Mouse (Mus musculus) heart, postnatal 0 days (tissue): ENCODE results near the gene Plxna4. TPM values are rescaled to one million over a fixed set of nuclear protein-coding genes. Genes with fewer than 3 reads are reported as not detected.

Experiments
- ATAC-seq: fragments of 200-750 bp; cut with Nextera tagmentation; 2 replicates; pipeline ENCODE4 v1.8.0; 2017; ENCODE audit warnings: low read depth, moderate number of reproducible peaks, moderate library complexity; ENCODE audit not compliant: insufficient read depth
- DNase-seq: peaks from one replicate; pipeline ENCODE4 v3.0.0-alpha.2; 2016; ENCODE audit warnings: low spot score
- H3K27ac ChIP-seq: fragments of 300-500 bp; sonication (generic); 2 replicates; pipeline ENCODE4 v1.5.1; 2014; ENCODE audit warnings: low read depth, mild to moderate bottlenecking
- H3K27me3 ChIP-seq: fragments of 300-500 bp; sonication (generic); 2 replicates; pipeline ENCODE4 v1.6.1; 2014; ENCODE audit warnings: low read length, mixed read lengths; ENCODE audit not compliant: control insufficient read depth, insufficient read depth
- H3K36me3 ChIP-seq: fragments of 300-500 bp; sonication (generic); replicated peaks from 2 replicates; pipeline ENCODE4 v1.6.1; 2014; ENCODE audit warnings: low read length, mixed read lengths; ENCODE audit not compliant: control insufficient read depth, insufficient read depth
- H3K4me1 ChIP-seq: fragments of 300-500 bp; sonication (generic); 2 replicates; pipeline ENCODE4 v1.6.1; 2014; ENCODE audit warnings: antibody characterized with exemption; ENCODE audit not compliant: control insufficient read depth, insufficient read depth
- H3K4me2 ChIP-seq: fragments of 300-500 bp; sonication (generic); 2 replicates; pipeline ENCODE4 v1.6.1; 2014; ENCODE audit warnings: low read depth, mild to moderate bottlenecking, low read length, moderate library complexity
- H3K4me3 ChIP-seq: fragments of 300-500 bp; sonication (generic); 2 replicates; pipeline ENCODE4 v1.5.1; 2014; ENCODE audit warnings: low read depth, low read length
- H3K9ac ChIP-seq: fragments of 300-500 bp; sonication (generic); replicated peaks from 2 replicates; pipeline ENCODE4 v1.6.1; 2014; ENCODE audit warnings: low read depth, low read length, mixed read lengths
- H3K9me3 ChIP-seq: fragments of 300-500 bp; sonication (generic); replicated peaks from 2 replicates; pipeline ENCODE4 v1.6.1; 2016; ENCODE audit warnings: low read length; ENCODE audit not compliant: control insufficient read depth
- CTCF ChIP-seq: IDR thresholded peaks from 2 replicates; pipeline ENCODE4 v1.5.1; 2016; ENCODE audit warnings: antibody characterized with exemption, control low read depth, low read depth
- EP300 ChIP-seq: IDR thresholded peaks from 2 replicates; pipeline ENCODE4 v1.6.1; 2016; ENCODE audit warnings: antibody characterized with exemption, low read depth
- WGBS: fragments of 180-500 bp; shearing (Covaris S2); extraction: QIAGEN DNeasy Blood & Tissue Kit; methylation state at CpG from one replicate; pipeline ENCODE4 v1.1.7; 2014; 5-methylcytosine and 5-hydroxymethylcytosine counted together
- polyA plus RNA-seq: library from polyadenylated mRNA; unstranded; fragments of >200 nt; fragmentation: Nextera tagmentation; extraction: Ambion mirVana; gene quantifications from 2 replicates; pipeline ENCODE4 v1.2.1, GENCODE M21; 2015
- total RNA-seq: library from RNA; depleted of rRNA; stranded (reverse); fragments of >200 nt; gene quantifications from 2 replicates; pipeline ENCODE4 v1.2.3, GENCODE M21; 2014; ENCODE audit warnings: low replicate concordance

The Plxna4 gene
- total and polyA plus RNA-seq, 2 experiments from 2014 or later = 3.7 to 19.2 TPM

DNA sequence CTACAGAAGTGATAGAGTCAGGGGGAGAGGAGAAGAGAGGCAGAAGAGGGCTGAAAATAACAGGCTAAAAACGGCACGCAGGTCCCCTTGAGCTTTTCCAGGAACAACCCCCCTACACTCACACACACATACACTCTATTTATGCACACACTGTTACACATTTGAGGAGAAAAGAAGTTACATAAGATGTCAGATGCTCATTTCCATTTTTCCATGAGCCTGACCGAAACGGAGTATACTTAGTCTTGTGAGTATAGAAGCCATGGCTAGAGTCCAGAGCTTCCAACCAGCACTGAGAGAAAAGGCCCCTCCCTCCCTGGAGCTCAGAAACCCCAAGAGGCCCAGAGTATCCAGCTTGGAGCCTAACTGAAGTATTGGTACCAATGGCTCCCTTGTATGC, 112.0 kb downstream of the Plxna4 start:
- Histone ChIP-seq H3K27me3 (no peaks in the 10 kb centered on the region), H3K4me1 (peaks cover 61% of the 10 kb centered on the region), H3K4me2 (no peak overlapping the region), H3K9ac (no peak overlapping the region), H3K36me3 (no peaks in the 10 kb centered on the region), H3K27ac (no peak overlapping the region; the same call in 1 of the 2 replicates), H3K9me3 (no peaks in the 10 kb centered on the region), H3K4me3 (no peak overlapping the region)
- TF ChIP-seq CTCF (no peak), EP300 (no peak)
- no peak for ATAC-seq
- 32% methylated on average over 4 of the region's 4 CpGs for WGBS
- no peak for DNase-seq

DNA sequence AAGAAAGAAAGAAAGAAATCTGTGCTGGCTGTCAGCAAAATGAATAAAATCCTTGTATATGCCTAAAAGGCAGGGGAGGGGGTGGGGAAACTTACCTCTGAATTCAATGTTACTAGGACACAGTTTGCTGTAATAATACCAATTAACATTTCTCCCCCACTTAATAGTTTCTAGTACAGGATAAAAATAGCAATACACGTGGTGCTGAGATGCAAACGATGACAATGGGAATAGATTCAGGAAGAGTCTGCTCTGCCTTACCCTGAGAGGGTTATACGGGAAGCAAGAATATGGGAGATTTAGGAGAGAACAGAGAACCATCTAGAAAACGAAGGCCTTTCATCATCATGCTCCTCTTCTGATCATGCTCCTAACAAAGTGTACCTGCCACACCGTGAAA, 115.9 kb downstream of the Plxna4 start:
- Histone ChIP-seq H3K27ac (0 out of 2 replicates have a peak overlapping the region, but pooled peaks have one; percentile 36), H3K36me3 (no peaks in the 10 kb centered on the region), H3K4me2 (no peak overlapping the region), H3K9me3 (no peaks in the 10 kb centered on the region), H3K9ac (no peak overlapping the region), H3K27me3 (no peaks in the 10 kb centered on the region), H3K4me1 (peaks cover 37% of the 10 kb centered on the region), H3K4me3 (no peak overlapping the region)
- no peak for TF ChIP-seq EP300
- TF ChIP-seq CTCF = no peak
- WGBS = 40% methylated on average over 5 of the region's 5 CpGs
- ATAC-seq (no peak), DNase-seq (no peak)

GRCm38 (mm10) chr6:32471639-32472038, 116.4 kb downstream of the Plxna4 start:
- DNase-seq = no peak
- Histone ChIP-seq H3K27ac (0 out of 2 replicates have a peak overlapping the region, but pooled peaks have one; percentile 36), H3K4me1 (peaks cover 37% of the 10 kb centered on the region), H3K36me3 (no peaks in the 10 kb centered on the region), H3K4me3 (no peak overlapping the region), H3K9me3 (no peaks in the 10 kb centered on the region), H3K27me3 (no peaks in the 10 kb centered on the region), H3K4me2 (no peak overlapping the region), H3K9ac (no peak overlapping the region)
- no peak for ATAC-seq
- WGBS = 53% methylated on average over 3 of the region's 3 CpGs
- TF ChIP-seq EP300 = no peak
- TF ChIP-seq CTCF = no peak

DNA sequence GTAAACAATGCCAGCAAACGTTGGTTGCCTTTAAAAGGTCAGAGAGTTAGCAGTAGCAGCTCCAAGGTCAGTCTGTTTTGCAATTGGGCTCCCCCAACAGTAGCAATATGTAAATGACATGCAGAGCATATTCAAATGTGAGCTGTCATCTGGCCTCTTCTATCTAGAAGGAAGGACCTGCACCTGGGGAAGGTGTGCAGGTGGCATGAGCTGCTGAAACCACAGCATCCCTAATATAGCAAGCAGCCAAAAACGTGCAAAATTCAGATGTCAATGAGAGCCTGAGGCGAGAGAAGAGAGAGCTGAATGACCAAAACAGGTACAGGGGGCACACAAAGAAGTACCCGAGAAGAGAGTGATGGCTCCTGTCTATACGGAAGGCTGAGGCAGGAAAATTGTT, 118.8 kb downstream of the Plxna4 start:
- Histone ChIP-seq H3K36me3 (no peaks in the 10 kb centered on the region), H3K27me3 (no peaks in the 10 kb centered on the region), H3K27ac (no peak overlapping the region), H3K4me3 (no peak overlapping the region), H3K9ac (no peak overlapping the region), H3K4me2 (no peak overlapping the region), H3K4me1 (peaks cover 30% of the 10 kb centered on the region), H3K9me3 (0 out of 2 replicates have a peak, but pooled peaks cover 3% of the 10 kb centered on the region)
- ATAC-seq (no peak), DNase-seq (no peak)
- WGBS = 72% methylated on average over 5 of the region's 5 CpGs
- TF ChIP-seq EP300 (no peak), CTCF (no peak)

- Histone ChIP-seq H3K9me3 (0 out of 2 replicates have a peak, but pooled peaks cover 3% of the 10 kb centered on the region), H3K27ac (peak overlapping the region; percentile 73), H3K4me2 (peak overlapping the region; percentile 15; the same call in 1 of the 2 replicates), H3K4me1 (peaks cover 39% of the 10 kb centered on the region), H3K36me3 (no peaks in the 10 kb centered on the region), H3K27me3 (no peaks in the 10 kb centered on the region), H3K9ac (0 out of 2 replicates have a peak overlapping the region, but pooled peaks have one; percentile 44), H3K4me3 (no peak overlapping the region)
- TF ChIP-seq EP300 = no peak
- no peak for TF ChIP-seq CTCF
- ATAC-seq = 0 out of 2 replicates have a peak, but pooled peaks have one; percentile 15
- WGBS = 38% methylated on average over 8 of the region's 8 CpGs
- DNase-seq = peak; percentile 62
These were observed 122.9 kb downstream of the Plxna4 start for GRCm38 (mm10) chr6:32465129-32465528.

DNA sequence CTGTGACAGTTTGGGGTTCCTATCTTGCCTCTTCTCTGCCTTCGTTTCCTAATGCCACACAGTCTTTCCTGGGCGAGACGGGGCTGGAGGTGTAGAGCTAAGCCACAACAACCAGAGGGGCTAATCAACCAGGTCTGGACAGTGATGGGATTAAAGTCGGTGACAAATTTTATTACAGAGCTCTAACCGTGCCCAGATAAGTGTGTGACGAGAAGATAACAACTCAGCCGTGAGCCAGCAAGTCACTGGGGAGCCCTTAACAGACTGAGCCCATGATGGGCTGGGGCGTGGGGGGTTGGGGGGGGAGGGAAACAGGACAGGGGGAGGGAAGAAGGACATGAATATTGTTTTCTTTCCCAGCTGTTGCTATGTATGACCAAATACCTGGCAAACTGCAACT, 123.4 kb downstream of the Plxna4 start:
- Histone ChIP-seq H3K4me3 (no peak overlapping the region), H3K9me3 (0 out of 2 replicates have a peak, but pooled peaks cover 3% of the 10 kb centered on the region), H3K27me3 (no peaks in the 10 kb centered on the region), H3K36me3 (no peaks in the 10 kb centered on the region), H3K4me2 (peak overlapping the region; percentile 15; the same call in 1 of the 2 replicates), H3K4me1 (peaks cover 43% of the 10 kb centered on the region), H3K9ac (peak overlapping the region; percentile 44), H3K27ac (peak overlapping the region; percentile 73)
- WGBS = 15% methylated on average over 8 of the region's 8 CpGs
- ATAC-seq = no peak
- DNase-seq = no peak
- TF ChIP-seq EP300 (no peak), CTCF (no peak)
